24 mouse cellular contexts compared by ENCODE assay signal in the genomic region with DNA sequence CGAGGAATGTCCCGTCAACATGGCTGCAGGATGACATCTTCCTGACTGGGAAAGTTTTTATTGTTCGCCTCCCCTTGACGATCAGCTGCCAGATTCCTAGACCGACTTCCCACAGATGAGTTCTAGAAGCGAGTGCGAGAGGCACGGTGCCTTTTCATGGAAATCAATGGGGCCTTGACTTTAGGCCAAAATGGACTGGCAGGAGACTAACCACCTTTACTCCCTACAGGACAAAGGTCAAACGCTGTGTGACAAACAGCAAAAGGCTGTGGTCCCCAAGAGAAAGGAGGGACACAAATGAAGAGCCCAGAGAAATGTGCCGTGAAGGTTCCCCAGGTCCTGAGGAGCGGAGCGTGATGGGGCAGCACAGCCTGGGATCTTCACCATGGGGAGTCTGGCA.
DNase-seq lines count a peak whose midpoint lies in the region; ATAC-seq lines count a peak whose summit lies in the region.
"Had no signal": no experiment of that assay in that cellular context is flagged by ENCODE, and none has a peak within 500 bp of the region (broad histone marks: within the 10 kb centered on the region; RNA-seq: fewer than 3 reads in every experiment).

No protein-coding gene starts in this region.

- peak overlapping the region; percentile 57 for H3K27ac ChIP-seq in embryonic facial prominence, embryonic 13.5 days
- H3K27ac ChIP-seq in embryonic facial prominence, embryonic 10.5 days (replicated peaks): no peak overlapping the region
- no peak overlapping the region for H3K27ac ChIP-seq in liver, embryonic 16.5 days (ENCODE audit: low read length)
- no peak overlapping the region for H3K27ac ChIP-seq in liver, embryonic 11.5 days (ENCODE audit: low read depth, low read length)
- H3K27ac ChIP-seq in embryonic facial prominence, embryonic 14.5 days (replicated peaks; ENCODE audit: low read depth, low read length): peak overlapping the region; percentile 33; the same call in 1 of the 2 replicates
- H3K27ac ChIP-seq: forebrain, embryonic 13.5 days; gastrocnemius, adult 2 months; heart, embryonic 13.5 days; hindbrain, embryonic 12.5 days; hindbrain, postnatal 0 days had no signal

- H3K4me2 ChIP-seq in embryonic facial prominence, embryonic 13.5 days: no peak overlapping the region
- no peak overlapping the region for H3K4me2 ChIP-seq in liver, embryonic 16.5 days (ENCODE audit: low read depth, low read length)
- no peak overlapping the region for H3K4me2 ChIP-seq in liver, embryonic 11.5 days
- no peak overlapping the region for H3K4me2 ChIP-seq in embryonic facial prominence, embryonic 14.5 days (ENCODE audit: low read depth, low read length)
- H3K4me2 ChIP-seq: forebrain, embryonic 13.5 days; heart, embryonic 13.5 days; hindbrain, embryonic 12.5 days had no signal

- no peak overlapping the region for H3K4me3 ChIP-seq in embryonic facial prominence, embryonic 13.5 days
- no peak overlapping the region for H3K4me3 ChIP-seq in embryonic facial prominence, embryonic 10.5 days
- H3K4me3 ChIP-seq in liver, embryonic 16.5 days (ENCODE audit: low read depth, low read length): no peak overlapping the region
- no peak overlapping the region for H3K4me3 ChIP-seq in liver, embryonic 11.5 days (ENCODE audit: low read depth, low read length)
- H3K4me3 ChIP-seq in embryonic facial prominence, embryonic 14.5 days (ENCODE audit: low read depth, low read length): no peak overlapping the region
- H3K4me3 ChIP-seq: forebrain, embryonic 13.5 days; gastrocnemius, adult 2 months; heart, embryonic 13.5 days; hindbrain, embryonic 12.5 days had no signal

- WGBS in embryonic facial prominence, embryonic 13.5 days: 80% methylated on average over 12 of the region's 12 CpGs
- WGBS in embryonic facial prominence, embryonic 10.5 days: 86% methylated on average over 12 of the region's 12 CpGs
- WGBS in liver, embryonic 16.5 days (ENCODE audit: insufficient replicate concordance): 71% methylated on average over 12 of the region's 12 CpGs
- WGBS in liver, embryonic 11.5 days: 88% methylated on average over 12 of the region's 12 CpGs
- 78% methylated on average over 12 of the region's 12 CpGs for WGBS in embryonic facial prominence, embryonic 14.5 days

- no peak for DNase-seq in embryonic facial prominence, embryonic 10.5 days (ENCODE audit: low spot score)
- DNase-seq in liver, embryonic 11.5 days (ENCODE audit: low spot score): no peak
- no peak for DNase-seq in embryonic facial prominence, embryonic 14.5 days (ENCODE audit: low spot score)
- no peak for DNase-seq in spleen, postnatal 14 days (ENCODE audit: low spot score in 2 of 2)
- DNase-seq in gastrocnemius, postnatal 25 days: no peak
- DNase-seq: adrenal gland, postnatal 14 days; B cell, adult 2 months; cerebellum, adult 11-12 months; cerebellum, adult 9-11 months; cerebellum, postnatal 36 days; forebrain, postnatal 0 days; gastrocnemius, adult 2 months; gastrocnemius, postnatal 36 days; heart, adult 11 months; heart, postnatal 36 days had no signal

- H3K27me3 ChIP-seq in embryonic facial prominence, embryonic 13.5 days: no peaks in the 10 kb centered on the region
- H3K27me3 ChIP-seq in embryonic facial prominence, embryonic 10.5 days (replicated peaks; ENCODE audit: low read depth, poor library complexity, severe bottlenecking): no peaks in the 10 kb centered on the region
- H3K27me3 ChIP-seq in liver, embryonic 16.5 days (ENCODE audit: control insufficient read depth, insufficient read depth, low read depth, low read length): no peaks in the 10 kb centered on the region
- H3K27me3 ChIP-seq in liver, embryonic 11.5 days (replicated peaks; ENCODE audit: control insufficient read depth, insufficient read depth, low read length): no peaks in the 10 kb centered on the region
- H3K27me3 ChIP-seq in embryonic facial prominence, embryonic 14.5 days (replicated peaks; ENCODE audit: control insufficient read depth, insufficient read depth, low read length): no peaks in the 10 kb centered on the region
- H3K27me3 ChIP-seq: forebrain, embryonic 13.5 days; heart, embryonic 13.5 days; hindbrain, embryonic 12.5 days had no signal

- no peak for ATAC-seq in embryonic facial prominence, embryonic 13.5 days (ENCODE audit: insufficient number of reproducible peaks, insufficient read depth, low FRiP score, low TSS enrichment, low read depth)
- peak; percentile 51; the same call in 1 of the 2 replicates for ATAC-seq in liver, embryonic 16.5 days (ENCODE audit: low read depth)
- no peak for ATAC-seq in liver, embryonic 11.5 days (replicated peaks; ENCODE audit: low FRiP score)
- no peak for ATAC-seq in embryonic facial prominence, embryonic 14.5 days (ENCODE audit: low read depth)
- ATAC-seq: activated CD4-positive, CD25-positive, alpha-beta regulatory T cell, adult 4 months; CD4-positive, CD25-positive, alpha-beta regulatory T cell, adult 4 months; forebrain, embryonic 13.5 days; forebrain, postnatal 0 days; hindbrain, postnatal 0 days had no signal

- no peaks in the 10 kb centered on the region for H3K36me3 ChIP-seq in embryonic facial prominence, embryonic 13.5 days
- no peaks in the 10 kb centered on the region for H3K36me3 ChIP-seq in embryonic facial prominence, embryonic 10.5 days (replicated peaks)
- H3K36me3 ChIP-seq in liver, embryonic 16.5 days (ENCODE audit: control insufficient read depth, insufficient read depth): no peaks in the 10 kb centered on the region
- no peaks in the 10 kb centered on the region for H3K36me3 ChIP-seq in liver, embryonic 11.5 days (ENCODE audit: control insufficient read depth, insufficient read depth, low read length)
- no peaks in the 10 kb centered on the region for H3K36me3 ChIP-seq in embryonic facial prominence, embryonic 14.5 days (ENCODE audit: control insufficient read depth, insufficient read depth, low read length)
- H3K36me3 ChIP-seq: G1E; heart, embryonic 13.5 days; hindbrain, embryonic 12.5 days had no signal

- 0 out of 2 replicates have a peak, but pooled peaks cover 6% of the 10 kb centered on the region for H3K9me3 ChIP-seq in embryonic facial prominence, embryonic 13.5 days
- peaks cover 6% of the 10 kb centered on the region; the same call in 1 of the 2 replicates for H3K9me3 ChIP-seq in embryonic facial prominence, embryonic 10.5 days
- H3K9me3 ChIP-seq in liver, embryonic 16.5 days (replicated peaks; ENCODE audit: control insufficient read depth, low read length): no peaks in the 10 kb centered on the region
- no peaks in the 10 kb centered on the region; the same call in 1 of the 2 replicates for H3K9me3 ChIP-seq in liver, embryonic 11.5 days (ENCODE audit: control insufficient read depth, low read length)
- 0 out of 2 replicates have a peak, but pooled peaks cover 4% of the 10 kb centered on the region for H3K9me3 ChIP-seq in embryonic facial prominence, embryonic 14.5 days (ENCODE audit: control insufficient read depth, low read length)
- H3K9me3 ChIP-seq: forebrain, embryonic 13.5 days had no signal

- H3K4me1 ChIP-seq in embryonic facial prominence, embryonic 13.5 days: peaks cover 6% of the 10 kb centered on the region; the same call in 1 of the 2 replicates
- no peaks in the 10 kb centered on the region for H3K4me1 ChIP-seq in embryonic facial prominence, embryonic 10.5 days
- peaks cover 2% of the 10 kb centered on the region for H3K4me1 ChIP-seq in liver, embryonic 16.5 days (ENCODE audit: control insufficient read depth, low read depth, low read length)
- H3K4me1 ChIP-seq in liver, embryonic 11.5 days (replicated peaks; ENCODE audit: control insufficient read depth, insufficient read depth, low read length): no peaks in the 10 kb centered on the region
- no peaks in the 10 kb centered on the region for H3K4me1 ChIP-seq in embryonic facial prominence, embryonic 14.5 days (ENCODE audit: control insufficient read depth, insufficient read depth, low read length)
- H3K4me1 ChIP-seq: forebrain, embryonic 13.5 days had no signal

- no peak overlapping the region for H3K9ac ChIP-seq in embryonic facial prominence, embryonic 13.5 days
- H3K9ac ChIP-seq in liver, embryonic 16.5 days (ENCODE audit: low read depth, low read length): no peak overlapping the region
- H3K9ac ChIP-seq in liver, embryonic 11.5 days (ENCODE audit: low read depth, low read length): no peak overlapping the region
- H3K9ac ChIP-seq in embryonic facial prominence, embryonic 14.5 days (ENCODE audit: low read depth, low read length): no peak overlapping the region
- H3K9ac ChIP-seq: forebrain, embryonic 13.5 days; forebrain, postnatal 0 days; heart, embryonic 13.5 days; hindbrain, embryonic 12.5 days had no signal

Comparison
In these comparisons a context has a peak if more than half of its experiments do, and no peak if none do; other contexts are left out.
1. H3K27ac ChIP-seq: peak in embryonic facial prominence, embryonic 13.5 days (single experiment) and embryonic facial prominence, embryonic 14.5 days (single experiment); none in embryonic facial prominence, embryonic 10.5 days (single experiment), liver, embryonic 16.5 days (single experiment) and liver, embryonic 11.5 days (single experiment).